Mouse (Mus musculus): ENCODE data around the gene Olfr1141.

Olfr1141 gene

GRCm38 (mm10) chr2:87753891-87754290, at the start of gene Olfr1141:
Gene Olfr1141, minus strand, starts transcription at chr2:87753991.
- no peak for TF ChIP-seq POU5F1 (IDR thresholded peaks at IDR 0.05; ENCODE audit: borderline replicate concordance, low read length)
- no peak for TF ChIP-seq CTCF (conservative IDR thresholded peaks at IDR 0.05; ENCODE audit: low read length)
- TF ChIP-seq NANOG (IDR thresholded peaks at IDR 0.05; ENCODE audit: borderline replicate concordance, low read length): no peak
- Histone ChIP-seq H3K9me3 (ENCODE audit: low read length) (no peaks in the 10 kb centered on the region), H3K4me3 (replicated peaks; ENCODE audit: low read length) (no peak within 1 kb of the TSS), H3K36me3 (ENCODE audit: insufficient read depth, low read length) (no peaks in the 10 kb centered on the region), H3K4me1 (replicated peaks; ENCODE audit: low read depth, low read length) (no peaks in the 10 kb centered on the region), H3K27me3 (ENCODE audit: insufficient read depth, low read length) (no peaks in the 10 kb centered on the region)

- H3K4me3 ChIP-seq (replicated peaks; ENCODE audit: low read length): no peak within 1 kb of the TSS
- no peaks in the 10 kb centered on the region for H3K9me3 ChIP-seq (ENCODE audit: low read length)
- no peaks in the 10 kb centered on the region for H3K36me3 ChIP-seq (ENCODE audit: insufficient read depth, low read length)
- H3K27me3 ChIP-seq (ENCODE audit: insufficient read depth, low read length): no peaks in the 10 kb centered on the region
- no peak for TF ChIP-seq CTCF (conservative IDR thresholded peaks at IDR 0.05; ENCODE audit: low read length)
- TF ChIP-seq POU5F1 (IDR thresholded peaks at IDR 0.05; ENCODE audit: borderline replicate concordance, low read length): no peak
- TF ChIP-seq NANOG (IDR thresholded peaks at IDR 0.05; ENCODE audit: borderline replicate concordance, low read length): no peak
- no peaks in the 10 kb centered on the region for H3K4me1 ChIP-seq (replicated peaks; ENCODE audit: low read depth, low read length)
These were observed 46.5 kb upstream of the Olfr1141 start, which contains the start of gene Olfr1143 for GRCm38 (mm10) chr2:87800292-87800691. Gene Olfr1143, plus strand, starts transcription at chr2:87800592.

- TF ChIP-seq NANOG (IDR thresholded peaks at IDR 0.05; ENCODE audit: borderline replicate concordance, low read length) (no peak), POU5F1 (IDR thresholded peaks at IDR 0.05; ENCODE audit: borderline replicate concordance, low read length) (no peak)
- Histone ChIP-seq H3K4me3 (replicated peaks; ENCODE audit: low read length) (no peak within 1 kb of the TSS), H3K27me3 (ENCODE audit: insufficient read depth, low read length) (no peaks in the 10 kb centered on the region), H3K9me3 (ENCODE audit: low read length) (peaks cover 15% of the 10 kb centered on the region), H3K36me3 (ENCODE audit: insufficient read depth, low read length) (no peaks in the 10 kb centered on the region), H3K4me1 (replicated peaks; ENCODE audit: low read depth, low read length) (no peaks in the 10 kb centered on the region)
These were observed 25.4 kb upstream of the Olfr1141 start, which contains the start of gene Olfr152 for GRCm38 (mm10) chr2:87779183-87779582. Gene Olfr152, plus strand, starts transcription at chr2:87779483.

GRCm38 (mm10) chr2:87776143-87776542, 22.4 kb upstream of the Olfr1141 start:
- no peaks in the 10 kb centered on the region for H3K4me1 ChIP-seq (replicated peaks; ENCODE audit: low read depth, low read length)
- TF ChIP-seq CTCF (conservative IDR thresholded peaks at IDR 0.05; ENCODE audit: low read length) (no peak), POU5F1 (IDR thresholded peaks at IDR 0.05; ENCODE audit: borderline replicate concordance, low read length) (no peak), NANOG (IDR thresholded peaks at IDR 0.05; ENCODE audit: borderline replicate concordance, low read length) (no peak)
- no peaks in the 10 kb centered on the region for H3K27me3 ChIP-seq (ENCODE audit: insufficient read depth, low read length)
- peaks cover 12% of the 10 kb centered on the region for H3K9me3 ChIP-seq (ENCODE audit: low read length)
- no peaks in the 10 kb centered on the region for H3K36me3 ChIP-seq (ENCODE audit: insufficient read depth, low read length)
- no peak overlapping the region for H3K4me3 ChIP-seq (replicated peaks; ENCODE audit: low read length)

- Histone ChIP-seq H3K36me3 (ENCODE audit: insufficient read depth, low read length) (no peaks in the 10 kb centered on the region), H3K27me3 (ENCODE audit: insufficient read depth, low read length) (no peaks in the 10 kb centered on the region), H3K4me3 (replicated peaks; ENCODE audit: low read length) (no peak within 1 kb of the TSS), H3K4me1 (replicated peaks; ENCODE audit: low read depth, low read length) (no peaks in the 10 kb centered on the region), H3K9me3 (ENCODE audit: low read length) (no peaks in the 10 kb centered on the region)
- TF ChIP-seq NANOG (IDR thresholded peaks at IDR 0.05; ENCODE audit: borderline replicate concordance, low read length) (no peak), CTCF (conservative IDR thresholded peaks at IDR 0.05; ENCODE audit: low read length) (no peak)
These were observed 10.3 kb downstream of the Olfr1141 start, which contains the start of gene Olfr1140 for GRCm38 (mm10) chr2:87743452-87743851. Gene Olfr1140, plus strand, starts transcription at chr2:87743752.

- TF ChIP-seq NANOG (IDR thresholded peaks at IDR 0.05; ENCODE audit: borderline replicate concordance, low read length) (no peak), CTCF (conservative IDR thresholded peaks at IDR 0.05; ENCODE audit: low read length) (no peak), POU5F1 (IDR thresholded peaks at IDR 0.05; ENCODE audit: borderline replicate concordance, low read length) (no peak)
- no peaks in the 10 kb centered on the region for H3K4me1 ChIP-seq (replicated peaks; ENCODE audit: low read depth, low read length)
- no peak within 1 kb of the TSS for H3K4me3 ChIP-seq (replicated peaks; ENCODE audit: low read length)
- H3K36me3 ChIP-seq (ENCODE audit: insufficient read depth, low read length): no peaks in the 10 kb centered on the region
- H3K27me3 ChIP-seq (ENCODE audit: insufficient read depth, low read length): no peaks in the 10 kb centered on the region
- H3K9me3 ChIP-seq (ENCODE audit: low read length): no peaks in the 10 kb centered on the region
These were observed 13.9 kb downstream of the Olfr1141 start, which contains the start of gene Olfr1138 for GRCm38 (mm10) chr2:87739878-87740277. Gene Olfr1138, minus strand, starts transcription at chr2:87739978.

GRCm38 (mm10) chr2:87713079-87713478, 40.7 kb downstream of the Olfr1141 start, which contains the start of gene Olfr1137:
Gene Olfr1137, minus strand, starts transcription at chr2:87713179.
- TF ChIP-seq NANOG (IDR thresholded peaks at IDR 0.05; ENCODE audit: borderline replicate concordance, low read length): no peak
- TF ChIP-seq CTCF (conservative IDR thresholded peaks at IDR 0.05; ENCODE audit: low read length): no peak
- no peak for TF ChIP-seq POU5F1 (IDR thresholded peaks at IDR 0.05; ENCODE audit: borderline replicate concordance, low read length)
- no peaks in the 10 kb centered on the region for H3K4me1 ChIP-seq (replicated peaks; ENCODE audit: low read depth, low read length)
- no peak within 1 kb of the TSS for H3K4me3 ChIP-seq (replicated peaks; ENCODE audit: low read length)
- H3K36me3 ChIP-seq (ENCODE audit: insufficient read depth, low read length): no peaks in the 10 kb centered on the region
- no peaks in the 10 kb centered on the region for H3K27me3 ChIP-seq (ENCODE audit: insufficient read depth, low read length)
- no peaks in the 10 kb centered on the region for H3K9me3 ChIP-seq (ENCODE audit: low read length)

Data from E14TG2a.4 (cell line).